Mouse (Mus musculus) stomach, postnatal 0 days (tissue): ENCODE measurements around the gene Axin1. TPM values are rescaled to one million over a fixed set of nuclear protein-coding genes. Genes with fewer than 3 reads are reported as not detected.
A peak's percentile ranks its signal among the peaks of the same experiment; 100 is the strongest.

Source experiments
- ATAC-seq: fragments of 200-750 bp; cut with Nextera tagmentation; 2 replicates; pipeline ENCODE4 v1.8.0; 2017; ENCODE audit not compliant: low FRiP score, low TSS enrichment
- DNase-seq: peaks from one replicate; pipeline ENCODE4 v3.0.0-alpha.2; 2016; ENCODE audit warnings: low spot score
- H3K27ac ChIP-seq: fragments of 300-500 bp; sonication (generic); replicated peaks from 2 replicates; pipeline ENCODE4 v1.5.1; 2014; ENCODE audit warnings: mild to moderate bottlenecking, control low read depth
- H3K27me3 ChIP-seq: fragments of 300-500 bp; sonication (generic); 2 replicates; pipeline ENCODE4 v1.6.1; 2014; ENCODE audit warnings: low read length; ENCODE audit not compliant: control insufficient read depth, insufficient read depth
- H3K36me3 ChIP-seq: fragments of 300-500 bp; sonication (generic); 2 replicates; pipeline ENCODE4 v1.6.1; 2014; ENCODE audit warnings: low read length, mixed read lengths; ENCODE audit not compliant: control insufficient read depth, insufficient read depth
- H3K4me1 ChIP-seq: fragments of 300-500 bp; sonication (generic); replicated peaks from 2 replicates; pipeline ENCODE4 v1.6.1; 2014; ENCODE audit warnings: antibody characterized with exemption; ENCODE audit not compliant: control insufficient read depth, insufficient read depth
- H3K4me2 ChIP-seq: fragments of 300-500 bp; sonication (generic); replicated peaks from 2 replicates; pipeline ENCODE4 v1.6.1; 2014; ENCODE audit warnings: low read depth, mild to moderate bottlenecking, control low read depth, moderate library complexity
- H3K4me3 ChIP-seq: fragments of 300-500 bp; sonication (generic); 2 replicates; pipeline ENCODE4 v1.5.1; 2014; ENCODE audit warnings: low read depth, low read length, control low read depth
- H3K9ac ChIP-seq: fragments of 300-500 bp; sonication (generic); 2 replicates; pipeline ENCODE4 v1.6.1; 2014; ENCODE audit warnings: mild to moderate bottlenecking, low read length, control low read depth, mixed read lengths
- H3K9me3 ChIP-seq: fragments of 300-500 bp; sonication (generic); 2 replicates; pipeline ENCODE4 v1.6.1; 2016; ENCODE audit warnings: low read length; ENCODE audit not compliant: control insufficient read depth
- CTCF ChIP-seq: IDR thresholded peaks from 2 replicates; pipeline ENCODE4 v1.5.1; 2016; ENCODE audit warnings: antibody characterized with exemption, low read depth, mild to moderate bottlenecking, moderate library complexity
- EP300 ChIP-seq: optimal IDR thresholded peaks from 2 replicates; pipeline ENCODE3; 2016; ENCODE audit warnings: antibody characterized with exemption
- WGBS: fragments of 180-500 bp; shearing (Covaris S2); extraction: QIAGEN DNeasy Blood & Tissue Kit; methylation state at CpG from one replicate; pipeline ENCODE4 v1.1.7; 2014; 5-methylcytosine and 5-hydroxymethylcytosine counted together
- polyA plus RNA-seq: library from polyadenylated mRNA; unstranded; fragments of >200 nt; fragmentation: Nextera tagmentation; extraction: Ambion mirVana; gene quantifications from 2 replicates; pipeline ENCODE4 v1.2.1, GENCODE M21; 2015

Gene Axin1
- polyA plus RNA-seq, 1 experiment from 2014 or later: 10.9 TPM

- peaks cover 8% of the 10 kb centered on the region; the same call in 1 of the 2 replicates for H3K36me3 ChIP-seq
- peak within 1 kb of the TSS; percentile 83 for H3K9ac ChIP-seq
- H3K4me3 ChIP-seq: peak within 1 kb of the TSS; percentile 93
- no peaks in the 10 kb centered on the region for H3K9me3 ChIP-seq
- peak; percentile 74 for ATAC-seq
- no peak; the same call in 1 of the 2 replicates for TF ChIP-seq CTCF
- no peak for TF ChIP-seq EP300
- under 1% methylated on average over 32 of the region's 32 CpGs for WGBS
- peak within 1 kb of the TSS; percentile 69 for H3K27ac ChIP-seq
- H3K4me1 ChIP-seq: 0 out of 2 replicates have a peak, but pooled peaks cover 4% of the 10 kb centered on the region
- H3K27me3 ChIP-seq: no peaks in the 10 kb centered on the region
- DNase-seq: peak; percentile 93
- H3K4me2 ChIP-seq: peak within 1 kb of the TSS; percentile 79
These were observed 15.2 kb upstream of the Axin1 start, which contains the start of gene Mrpl28 for GRCm38 (mm10) chr17:26123267-26123684. Mrpl28 (plus strand) TSS chr17:26123500.

GRCm38 (mm10) chr17:26124560-26124959 lies 13.9 kb upstream of the Axin1 start:
- no peak for DNase-seq
- peak overlapping the region; percentile 83 for H3K9ac ChIP-seq
- no peak overlapping the region for H3K27ac ChIP-seq
- H3K4me3 ChIP-seq: peak overlapping the region; percentile 93
- H3K4me2 ChIP-seq: peak overlapping the region; percentile 79
- 79% methylated on average over 7 of the region's 7 CpGs for WGBS
- TF ChIP-seq CTCF: no peak
- H3K27me3 ChIP-seq: no peaks in the 10 kb centered on the region
- ATAC-seq: no peak
- 0 out of 2 replicates have a peak, but pooled peaks cover 4% of the 10 kb centered on the region for H3K4me1 ChIP-seq
- no peaks in the 10 kb centered on the region for H3K9me3 ChIP-seq
- peaks cover 8% of the 10 kb centered on the region; the same call in 1 of the 2 replicates for H3K36me3 ChIP-seq

GRCm38 (mm10) chr17:26125226-26125625 lies 13.3 kb upstream of the Axin1 start:
- Histone ChIP-seq H3K27ac (no peak overlapping the region), H3K27me3 (no peaks in the 10 kb centered on the region), H3K4me3 (no peak overlapping the region), H3K9me3 (no peaks in the 10 kb centered on the region), H3K4me1 (0 out of 2 replicates have a peak, but pooled peaks cover 4% of the 10 kb centered on the region), H3K9ac (no peak overlapping the region), H3K36me3 (peaks cover 8% of the 10 kb centered on the region; the same call in 1 of the 2 replicates), H3K4me2 (no peak overlapping the region)
- TF ChIP-seq CTCF (no peak), EP300 (no peak)
- ATAC-seq (no peak), DNase-seq (no peak)
- 92% methylated on average over 10 of the region's 10 CpGs for WGBS

GRCm38 (mm10) chr17:26131062-26131732 lies 7.3 kb upstream of the Axin1 start:
- no peak for DNase-seq
- H3K27ac ChIP-seq: no peak overlapping the region
- no peak overlapping the region for H3K4me2 ChIP-seq
- peaks cover 5% of the 10 kb centered on the region; the same call in 1 of the 2 replicates for H3K36me3 ChIP-seq
- H3K4me1 ChIP-seq: no peaks in the 10 kb centered on the region
- TF ChIP-seq EP300 (no peak), CTCF (no peak)
- H3K4me3 ChIP-seq: no peak overlapping the region
- no peak overlapping the region for H3K9ac ChIP-seq
- no peak for ATAC-seq
- H3K9me3 ChIP-seq: no peaks in the 10 kb centered on the region
- 84% methylated on average over 18 of the region's 18 CpGs for WGBS
- no peaks in the 10 kb centered on the region for H3K27me3 ChIP-seq

GRCm38 (mm10) chr17:26131856-26132853 lies 6.3 kb upstream of the Axin1 start:
- Histone ChIP-seq H3K27ac (no peak overlapping the region), H3K36me3 (no peaks in the 10 kb centered on the region), H3K4me2 (no peak overlapping the region), H3K4me1 (no peaks in the 10 kb centered on the region), H3K4me3 (no peak overlapping the region), H3K27me3 (no peaks in the 10 kb centered on the region), H3K9ac (no peak overlapping the region), H3K9me3 (no peaks in the 10 kb centered on the region)
- no peak for TF ChIP-seq EP300
- WGBS: 86% methylated on average over 18 of the region's 18 CpGs
- DNase-seq (no peak), ATAC-seq (no peak)
